Mouse (Mus musculus) ovary, adult 18-20 months (tissue): Measurements from ENCODE around the gene Ybx2.

Experiments
- DNase-seq: peaks from one replicate; pipeline ENCODE4 v3.0.0; 2022; ENCODE audit warnings: low spot score, mixed read lengths

Gene Ybx2

DNA sequence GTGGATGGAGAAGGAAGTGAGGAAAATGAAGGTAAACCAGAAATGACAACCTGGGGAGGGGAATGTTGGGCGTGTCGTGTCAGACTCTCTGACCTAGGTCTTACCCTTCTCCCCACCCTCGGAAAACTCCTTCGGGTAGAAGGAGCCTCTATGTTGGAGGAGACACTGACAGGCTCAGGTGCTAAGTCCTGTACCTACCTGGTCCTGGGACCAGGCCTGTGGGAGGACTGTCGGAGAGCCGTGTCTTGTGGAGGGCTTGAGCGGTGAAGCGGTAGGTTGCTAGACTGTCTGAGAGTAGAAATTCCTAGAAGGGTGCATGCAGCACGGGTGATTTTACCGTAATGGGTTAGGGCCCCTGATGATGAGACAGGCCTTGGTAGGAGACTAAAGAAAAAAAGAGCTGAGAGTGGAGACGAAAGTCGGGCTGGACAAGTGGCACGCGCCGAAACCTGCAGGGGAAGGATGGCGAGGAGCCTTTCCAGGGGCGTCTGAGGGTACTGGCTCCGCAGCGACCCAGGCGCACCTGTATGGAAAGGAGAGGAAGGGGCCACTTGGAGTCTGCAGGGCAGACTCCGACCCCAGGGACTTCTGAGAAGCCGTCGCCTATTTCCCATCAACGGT lies 29.2 kb downstream of the Ybx2 start, which contains the start of gene Cldn7:
Cldn7 (plus strand) TSS at position 130 of the 621 bp plus-strand sequence.
- no peak for DNase-seq

- DNase-seq: no peak
Observed at GRCm38 (mm10) chr11:69965271-69966005, 29.8 kb downstream of the Ybx2 start.

- no peak for DNase-seq
Observed at GRCm38 (mm10) chr11:69966006-69966859, 30.6 kb downstream of the Ybx2 start.

DNA sequence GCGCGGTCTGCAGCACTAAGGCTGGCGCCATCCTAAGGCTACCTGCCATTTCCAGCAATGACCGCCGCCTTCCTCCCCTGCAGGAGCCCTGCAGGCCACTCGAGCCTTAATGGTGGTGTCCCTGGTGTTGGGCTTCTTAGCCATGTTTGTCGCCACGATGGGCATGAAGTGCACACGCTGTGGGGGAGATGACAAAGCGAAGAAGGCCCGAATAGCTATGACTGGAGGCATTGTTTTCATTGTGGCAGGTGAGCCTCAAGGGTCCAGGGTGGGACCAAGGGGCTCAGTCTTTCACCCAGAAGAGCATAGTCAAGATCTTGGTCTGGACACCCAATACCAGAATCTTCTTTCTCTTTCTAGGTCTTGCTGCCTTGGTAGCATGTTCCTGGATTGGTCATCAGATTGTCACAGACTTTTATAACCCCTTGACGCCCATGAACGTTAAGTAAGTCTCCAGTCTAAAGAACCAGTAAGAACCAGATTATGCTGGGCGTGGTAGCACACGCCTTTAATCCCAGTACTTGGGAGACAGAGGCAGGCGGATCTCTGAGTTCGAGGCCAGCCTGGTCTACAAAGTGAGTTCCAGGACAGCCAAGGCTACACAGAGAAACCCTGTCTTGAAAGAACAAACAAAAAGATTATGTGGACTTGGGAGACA lies 31.4 kb downstream of the Ybx2 start:
- no peak for DNase-seq

- DNase-seq: no peak
Observed at GRCm38 (mm10) chr11:69968793-69969192, 33.2 kb downstream of the Ybx2 start.

- DNase-seq: no peak
Observed at GRCm38 (mm10) chr11:69970222-69970621, 34.6 kb downstream of the Ybx2 start.

DNA sequence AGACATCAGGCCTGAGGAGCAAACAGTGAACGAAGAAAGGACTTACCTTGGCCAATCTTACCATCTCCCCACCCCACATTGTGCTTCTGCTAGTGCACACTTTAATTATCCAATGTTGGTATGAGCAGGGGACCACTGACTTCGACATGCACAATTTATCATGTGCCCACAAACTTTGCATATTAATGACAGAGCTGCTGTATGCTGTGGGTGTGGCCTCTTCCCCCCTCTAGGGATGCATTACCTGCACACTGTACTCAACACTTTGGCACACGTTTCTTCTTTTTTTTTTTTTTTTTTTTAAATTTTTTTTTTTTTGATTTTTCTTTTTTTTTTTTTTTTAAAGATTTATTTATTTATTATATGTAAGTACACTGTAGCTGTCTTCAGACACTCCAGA lies 35.2 kb downstream of the Ybx2 start:
- no peak for DNase-seq

DNA sequence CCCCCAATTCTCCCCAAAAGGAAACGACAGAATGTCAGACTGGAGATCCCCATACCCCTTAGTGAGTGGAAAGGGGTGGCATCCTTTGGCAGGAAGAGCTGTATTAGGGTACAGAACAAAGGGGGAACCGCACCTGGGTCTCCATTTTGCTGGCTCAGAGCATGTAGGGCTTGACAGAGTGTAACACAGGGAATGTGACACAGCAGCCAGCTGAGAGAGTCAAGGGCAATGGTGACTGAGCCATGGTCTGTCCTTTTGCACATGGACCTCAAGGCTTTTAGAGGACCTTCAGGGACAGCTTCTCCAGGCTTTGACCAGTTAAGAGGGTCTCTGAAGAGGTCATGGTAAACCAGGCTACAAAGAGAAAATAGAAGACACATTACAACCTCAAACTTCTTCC lies 39.3 kb downstream of the Ybx2 start:
- DNase-seq: no peak

- DNase-seq: no peak
Observed at GRCm38 (mm10) chr11:69976271-69976670, 40.7 kb downstream of the Ybx2 start.

DNA sequence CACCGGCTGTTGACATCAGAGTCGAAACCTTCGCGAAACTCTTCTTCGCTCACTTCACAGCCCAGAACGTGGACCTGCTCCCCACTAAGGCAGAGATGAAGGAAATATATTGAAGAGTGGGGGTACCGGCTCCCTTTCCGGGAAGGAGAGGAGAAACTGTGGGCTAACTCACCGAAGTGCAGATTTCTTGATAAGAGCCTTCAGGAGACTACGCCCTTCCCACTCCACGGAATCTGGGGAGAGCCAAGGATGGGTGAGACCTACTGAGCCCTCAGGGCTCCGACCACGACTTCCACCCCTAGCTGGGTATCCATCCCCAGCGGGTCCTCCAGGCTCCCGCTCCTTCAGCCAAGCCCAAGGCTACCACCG lies 44.2 kb downstream of the Ybx2 start:
- no peak for DNase-seq

DNA sequence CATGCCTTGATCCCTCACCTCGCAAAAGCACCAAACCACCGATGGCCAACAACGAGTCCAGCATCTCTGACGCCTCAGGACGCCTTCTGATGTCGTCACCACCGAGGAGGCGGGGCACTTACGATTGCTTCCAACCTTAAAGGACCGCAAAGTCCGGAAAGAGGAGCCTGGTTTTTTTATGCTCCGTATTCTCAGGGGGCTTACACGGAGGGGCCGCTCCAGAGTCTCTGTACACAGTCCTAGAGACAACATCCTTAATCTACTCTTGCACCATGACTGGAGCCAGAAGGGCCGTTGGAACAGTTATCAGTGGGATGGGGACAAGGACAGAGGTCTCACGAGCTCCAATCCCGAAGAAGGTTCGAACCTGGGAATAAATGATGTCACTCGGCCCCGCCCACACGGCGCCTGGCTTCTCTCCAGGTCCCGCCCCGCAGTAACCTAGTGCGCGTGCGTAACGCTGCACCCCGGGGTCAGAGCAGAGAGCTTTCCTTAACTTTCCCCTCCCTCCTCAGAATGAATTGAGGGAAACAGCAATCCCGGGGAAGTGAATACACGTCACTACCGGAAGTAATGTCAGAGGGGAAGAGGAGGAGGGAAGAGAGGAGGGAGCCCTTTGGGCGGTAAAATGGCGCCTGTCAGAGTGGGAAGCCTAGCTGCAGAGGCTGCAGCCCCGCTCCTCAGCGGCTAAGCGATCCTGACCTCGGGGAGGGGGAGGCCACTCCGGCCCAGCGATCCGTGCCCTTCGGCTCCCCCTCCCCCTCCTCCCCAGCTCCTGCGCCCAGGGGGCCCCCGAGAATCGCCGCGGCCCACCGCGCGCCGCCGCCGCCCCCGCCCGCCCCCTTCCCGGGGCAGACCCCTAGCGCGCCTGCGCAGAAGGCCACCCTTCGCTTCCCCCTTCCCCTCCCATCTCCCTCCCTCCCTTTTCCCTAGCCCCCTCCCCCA lies 44.9 kb downstream of the Ybx2 start:
- DNase-seq: peak; percentile 95

DNA sequence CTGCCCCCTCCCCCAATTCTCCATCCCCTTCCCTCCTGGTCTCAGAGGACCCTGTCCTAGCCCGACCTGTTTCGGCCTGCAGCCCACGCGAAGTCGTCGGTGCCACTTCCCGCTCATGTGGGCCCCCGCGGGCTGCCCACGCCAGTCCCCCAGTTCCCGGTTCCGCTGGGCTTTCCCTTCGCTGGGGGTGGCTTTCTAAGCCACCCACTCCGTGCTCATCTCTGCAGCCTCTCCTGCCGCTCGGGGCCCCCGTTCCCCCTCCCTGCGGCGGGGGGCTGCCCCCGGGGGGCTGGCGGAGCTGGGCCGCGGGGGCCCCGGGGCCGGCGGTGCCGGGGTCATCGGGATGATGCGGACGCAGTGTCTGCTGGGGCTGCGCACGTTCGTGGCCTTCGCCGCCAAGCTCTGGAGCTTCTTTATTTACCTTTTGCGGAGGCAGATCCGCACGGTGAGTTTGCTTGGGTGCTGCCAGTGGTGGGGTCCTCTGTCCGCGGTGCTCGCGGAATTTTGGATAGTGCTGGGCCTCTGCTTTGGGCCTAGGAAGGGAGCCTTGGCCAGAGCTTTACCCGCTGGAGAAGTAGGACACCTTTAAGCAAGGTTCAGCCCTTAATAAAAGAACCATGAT lies 45.7 kb downstream of the Ybx2 start, which contains the start of gene Ctdnep1:
Ctdnep1 (plus strand) TSS at position 16 of the 622 bp plus-strand sequence.
- DNase-seq: no peak

DNA sequence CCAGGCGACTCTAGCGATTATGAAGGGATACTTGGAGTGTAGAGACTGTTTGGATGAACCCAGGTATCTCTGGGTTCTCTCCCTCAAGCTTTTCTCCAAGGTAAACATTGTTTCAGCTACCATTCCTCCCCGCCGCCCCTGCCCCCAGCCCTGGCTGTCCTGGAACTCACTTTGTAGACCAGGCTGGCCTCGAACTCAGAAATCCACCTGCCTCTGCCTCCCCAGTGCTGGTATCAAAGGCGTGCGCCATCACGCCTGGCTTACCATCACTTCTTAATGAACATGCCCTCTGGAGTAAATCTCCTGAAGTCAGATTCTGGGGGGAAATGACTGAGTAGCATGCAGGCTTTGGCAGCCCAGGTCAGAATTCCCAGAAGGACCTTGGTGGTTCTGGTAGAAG lies 46.6 kb downstream of the Ybx2 start, which contains the start of gene Elp5:
Elp5 (minus strand) TSS at position 293 of the 400 bp plus-strand sequence.
- no peak for DNase-seq

GRCm38 (mm10) chr11:69982877-69983276 lies 47.3 kb downstream of the Ybx2 start:
- no peak for DNase-seq

DNA sequence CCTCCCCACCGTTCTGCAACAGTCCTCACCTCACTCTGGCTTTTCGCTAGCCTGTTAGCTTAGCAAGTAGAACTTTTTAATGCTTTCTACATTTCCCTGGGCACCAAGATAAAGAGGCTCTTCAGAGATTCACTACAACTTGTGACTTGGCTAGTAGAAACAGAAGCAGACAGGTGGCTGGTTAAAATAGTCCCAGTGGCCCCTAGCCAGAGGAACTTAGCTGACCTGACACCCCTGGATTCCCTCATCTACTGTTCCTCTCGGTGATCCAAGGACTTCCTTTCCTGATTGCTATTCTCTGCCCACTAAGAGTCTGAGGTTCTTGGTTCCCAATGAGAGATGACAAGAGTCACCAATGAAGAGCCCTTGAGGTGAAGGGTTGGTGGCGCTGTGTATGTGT lies 47.8 kb downstream of the Ybx2 start:
- DNase-seq: no peak

GRCm38 (mm10) chr11:69984431-69984830 lies 48.8 kb downstream of the Ybx2 start:
- no peak for DNase-seq

DNA sequence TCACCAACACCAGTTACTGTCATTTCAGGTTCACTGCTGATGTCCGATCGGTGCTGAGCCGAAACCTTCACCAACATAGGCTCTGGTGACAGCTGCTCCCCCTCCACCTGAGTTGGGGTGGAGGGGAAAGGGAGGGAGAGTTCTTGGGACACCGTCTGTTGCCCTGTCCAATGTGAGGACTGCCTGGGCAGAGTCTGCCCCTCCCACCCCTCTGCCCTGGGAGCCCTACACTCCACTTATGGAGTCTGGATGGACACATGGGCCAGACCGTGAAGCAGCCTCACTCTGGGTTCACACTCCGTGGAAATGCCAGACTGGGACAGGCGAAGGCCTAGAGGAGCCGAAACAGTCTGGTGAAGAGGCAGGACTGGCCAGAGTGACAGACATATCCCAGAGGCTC lies 54.4 kb downstream of the Ybx2 start:
- no peak for DNase-seq
